Mouse (Mus musculus): ENCODE data around the gene Lrpprc.

GRCm38 (mm10) chr17:84828301-84828700 lies 37.7 kb upstream of the Lrpprc start:
- TF ChIP-seq POLR2A (IDR thresholded peaks at IDR 0.05; ENCODE audit: extremely low read depth, insufficient read depth, low read length) = no peak
- TF ChIP-seq CTCF (IDR thresholded peaks at IDR 0.05; ENCODE audit: low read depth, low read length) = no peak

Measured in liver, adult 2 months (tissue).